Mouse (Mus musculus): ENCODE data around the gene Rab40c. TPM values are rescaled to one million over a fixed set of nuclear protein-coding genes. Genes with fewer than 3 reads are reported as not detected.

Rab40c gene
- total and polyA plus RNA-seq, 2 experiments = 6.1 to 24.1 TPM

DNA sequence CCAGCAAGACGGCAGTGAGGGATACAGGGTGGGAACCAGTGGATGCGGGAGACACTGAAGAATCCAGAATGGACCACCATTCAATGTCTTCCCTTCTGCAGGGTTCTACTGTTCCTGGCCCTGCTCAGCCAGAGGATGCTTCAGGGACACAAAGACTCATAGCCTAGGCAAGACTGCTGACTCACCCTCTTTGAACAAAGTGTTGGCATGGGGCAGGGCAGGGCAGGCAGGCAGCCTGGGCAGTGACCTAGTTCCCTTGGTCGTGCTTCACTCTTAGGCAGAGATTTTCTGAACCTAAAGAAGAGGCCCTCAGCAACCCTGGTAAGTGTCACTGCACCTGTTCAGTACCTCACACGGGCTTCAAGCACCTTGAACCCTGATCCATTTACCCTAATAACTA lies 7.7 kb downstream of the Rab40c start:
- peak; percentile 71 for DNase-seq (ENCODE audit: extremely low read depth, low read depth, low spot score)
- Histone ChIP-seq H3K9ac (ENCODE audit: low read depth, low read length) (no peak overlapping the region), H3K36me3 (ENCODE audit: control insufficient read depth, insufficient read depth, low read length) (no peaks in the 10 kb centered on the region), H3K27me3 (ENCODE audit: control insufficient read depth, insufficient read depth, low read length) (no peaks in the 10 kb centered on the region), H3K27ac (replicated peaks; ENCODE audit: insufficient read depth, low read depth, low read length) (no peak overlapping the region), H3K4me1 (ENCODE audit: control insufficient read depth, insufficient read depth, low read length) (peaks cover 20% of the 10 kb centered on the region), H3K79me2 (ENCODE audit: control insufficient read depth, insufficient read depth, low read length) (peaks cover 30% of the 10 kb centered on the region), H3K4me3 (ENCODE audit: insufficient read depth, low read depth, low read length) (no peak overlapping the region)
- WGBS = 62% methylated on average over 4 of the region's 4 CpGs
- no peak for TF ChIP-seq CTCF (IDR thresholded peaks at IDR 0.05; ENCODE audit: low read depth, low read length)
- TF ChIP-seq POLR2A (IDR thresholded peaks at IDR 0.05; ENCODE audit: extremely low read depth, insufficient read depth, low read length) = no peak

DNA sequence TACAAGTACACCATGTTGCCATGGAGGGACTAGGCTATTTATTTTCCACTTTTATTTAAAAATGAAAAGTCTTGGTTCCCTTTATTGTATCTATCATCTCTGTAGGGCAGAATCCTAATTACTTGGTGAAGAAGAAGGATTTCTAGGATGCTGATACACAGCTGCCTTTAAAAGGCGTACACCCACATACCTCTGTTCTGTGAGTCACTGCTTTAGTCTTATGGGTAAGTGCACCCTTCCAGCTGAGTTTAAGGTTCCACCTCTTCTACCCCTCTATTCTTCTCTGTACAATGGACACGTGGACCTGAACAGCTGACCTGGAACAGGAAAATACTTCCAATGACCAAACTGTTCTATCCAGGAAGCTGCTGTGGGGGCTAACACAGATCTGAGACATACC lies 11.9 kb downstream of the Rab40c start:
- Histone ChIP-seq H3K4me1 (ENCODE audit: control insufficient read depth, insufficient read depth, low read length) (peaks cover 7% of the 10 kb centered on the region; the same call in 1 of the 2 replicates), H3K27ac (replicated peaks; ENCODE audit: insufficient read depth, low read depth, low read length) (no peak overlapping the region), H3K36me3 (ENCODE audit: control insufficient read depth, insufficient read depth, low read length) (no peaks in the 10 kb centered on the region), H3K9ac (ENCODE audit: low read depth, low read length) (no peak overlapping the region), H3K79me2 (ENCODE audit: control insufficient read depth, insufficient read depth, low read length) (peaks cover 34% of the 10 kb centered on the region), H3K4me3 (ENCODE audit: insufficient read depth, low read depth, low read length) (no peak overlapping the region), H3K27me3 (ENCODE audit: control insufficient read depth, insufficient read depth, low read length) (no peaks in the 10 kb centered on the region)
- no peak for TF ChIP-seq CTCF (IDR thresholded peaks at IDR 0.05; ENCODE audit: low read depth, low read length)
- TF ChIP-seq POLR2A (IDR thresholded peaks at IDR 0.05; ENCODE audit: extremely low read depth, insufficient read depth, low read length) = no peak
- 88% methylated on average over 2 of the region's 2 CpGs for WGBS
- no peak for DNase-seq (ENCODE audit: extremely low read depth, low read depth, low spot score)

- no peak for TF ChIP-seq POLR2A (IDR thresholded peaks at IDR 0.05; ENCODE audit: extremely low read depth, insufficient read depth, low read length)
- no peak for TF ChIP-seq CTCF (IDR thresholded peaks at IDR 0.05; ENCODE audit: low read depth, low read length)
Measured at GRCm38 (mm10) chr17:25903061-25903460, 16.5 kb downstream of the Rab40c start.

GRCm38 (mm10) chr17:25900193-25900592 lies 19.3 kb downstream of the Rab40c start:
- 100% methylated on average over 1 of the region's 1 CpGs for WGBS

More at GRCm38 (mm10) chr17:25903061-25903460, 16.5 kb downstream of the Rab40c start:
- Histone ChIP-seq H3K36me3 (ENCODE audit: control insufficient read depth, insufficient read depth, low read length) (no peaks in the 10 kb centered on the region), H3K4me1 (ENCODE audit: control insufficient read depth, insufficient read depth, low read length) (no peaks in the 10 kb centered on the region), H3K27me3 (ENCODE audit: control insufficient read depth, insufficient read depth, low read length) (no peaks in the 10 kb centered on the region), H3K79me2 (ENCODE audit: control insufficient read depth, insufficient read depth, low read length) (peaks cover 31% of the 10 kb centered on the region; the same call in 1 of the 2 replicates), H3K9ac (ENCODE audit: low read depth, low read length) (no peak overlapping the region), H3K27ac (replicated peaks; ENCODE audit: insufficient read depth, low read depth, low read length) (no peak overlapping the region), H3K4me3 (ENCODE audit: insufficient read depth, low read depth, low read length) (no peak overlapping the region)
- 84% methylated on average over 3 of the region's 3 CpGs for WGBS
- DNase-seq (ENCODE audit: extremely low read depth, low read depth, low spot score) = no peak

DNA sequence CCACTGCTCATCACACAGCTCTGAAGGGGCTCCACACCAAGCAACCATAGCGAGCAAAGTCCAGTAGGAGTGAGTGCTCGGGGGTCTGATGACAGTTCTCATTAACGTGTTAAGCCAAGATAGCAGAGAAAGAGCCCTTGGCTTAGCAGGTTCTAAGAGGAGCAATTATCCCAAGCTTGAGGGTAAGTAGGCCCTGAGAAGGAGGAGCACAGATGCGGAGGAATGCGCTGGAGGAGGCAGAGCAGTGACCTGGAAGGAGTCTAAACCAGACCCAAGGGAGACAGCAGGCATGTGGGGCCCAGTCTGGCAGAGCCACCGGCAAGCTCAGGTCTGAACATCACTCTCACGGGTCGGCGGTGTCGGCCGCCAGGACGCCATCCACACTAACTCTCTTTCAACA lies 23.6 kb downstream of the Rab40c start:
- no peak overlapping the region for H3K27ac ChIP-seq (replicated peaks; ENCODE audit: insufficient read depth, low read depth, low read length)

More at GRCm38 (mm10) chr17:25900193-25900592, 19.3 kb downstream of the Rab40c start:
- no peaks in the 10 kb centered on the region for H3K4me1 ChIP-seq (ENCODE audit: control insufficient read depth, insufficient read depth, low read length)
- H3K9ac ChIP-seq (ENCODE audit: low read depth, low read length) = no peak overlapping the region
- H3K4me3 ChIP-seq (ENCODE audit: insufficient read depth, low read depth, low read length) = no peak overlapping the region
- DNase-seq (ENCODE audit: extremely low read depth, low read depth, low spot score) = no peak
- H3K79me2 ChIP-seq (ENCODE audit: control insufficient read depth, insufficient read depth, low read length) = peaks cover 23% of the 10 kb centered on the region; the same call in 1 of the 2 replicates
- H3K36me3 ChIP-seq (ENCODE audit: control insufficient read depth, insufficient read depth, low read length) = no peaks in the 10 kb centered on the region
- TF ChIP-seq POLR2A (IDR thresholded peaks at IDR 0.05; ENCODE audit: extremely low read depth, insufficient read depth, low read length) (no peak), CTCF (IDR thresholded peaks at IDR 0.05; ENCODE audit: low read depth, low read length) (no peak)
- no peaks in the 10 kb centered on the region for H3K27me3 ChIP-seq (ENCODE audit: control insufficient read depth, insufficient read depth, low read length)
- H3K27ac ChIP-seq (replicated peaks; ENCODE audit: insufficient read depth, low read depth, low read length) = no peak overlapping the region

DNA sequence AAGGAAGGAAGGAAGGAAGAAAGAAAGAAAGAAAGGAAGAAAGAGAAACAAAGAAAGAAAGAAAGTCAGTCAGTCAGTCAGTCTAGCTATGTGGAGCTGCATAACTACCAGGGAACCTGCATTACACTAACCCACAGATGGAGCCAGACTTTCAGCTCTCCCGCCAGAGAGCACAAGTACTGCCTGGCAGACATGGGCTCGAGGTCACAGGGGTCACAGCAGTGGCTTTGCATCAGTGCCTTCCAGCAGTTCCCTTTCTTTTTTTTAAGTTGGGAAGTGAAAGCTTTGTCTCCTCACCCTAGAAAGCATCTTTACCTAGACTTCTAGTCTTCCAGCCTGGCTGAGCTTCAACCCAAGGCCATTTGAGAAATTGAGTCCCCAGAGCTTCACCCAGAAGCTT lies 24.1 kb downstream of the Rab40c start:
- Histone ChIP-seq H3K36me3 (ENCODE audit: control insufficient read depth, insufficient read depth, low read length) (peaks cover under 1% of the 10 kb centered on the region; the same call in 1 of the 2 replicates), H3K4me1 (ENCODE audit: control insufficient read depth, insufficient read depth, low read length) (no peaks in the 10 kb centered on the region; the same call in 1 of the 2 replicates), H3K4me3 (ENCODE audit: insufficient read depth, low read depth, low read length) (no peak overlapping the region), H3K27me3 (ENCODE audit: control insufficient read depth, insufficient read depth, low read length) (no peaks in the 10 kb centered on the region), H3K27ac (replicated peaks; ENCODE audit: insufficient read depth, low read depth, low read length) (no peak overlapping the region), H3K9ac (ENCODE audit: low read depth, low read length) (no peak overlapping the region), H3K79me2 (ENCODE audit: control insufficient read depth, insufficient read depth, low read length) (peaks cover 12% of the 10 kb centered on the region; the same call in 1 of the 2 replicates)
- WGBS = 12% methylated on average over 2 of the region's 2 CpGs
- TF ChIP-seq CTCF (IDR thresholded peaks at IDR 0.05; ENCODE audit: low read depth, low read length) = 0 out of 2 replicates have a peak, but pooled peaks have one; percentile 15
- no peak for TF ChIP-seq POLR2A (IDR thresholded peaks at IDR 0.05; ENCODE audit: extremely low read depth, insufficient read depth, low read length)
- peak; percentile 58 for DNase-seq (ENCODE audit: extremely low read depth, low read depth, low spot score)

More for the DNA sequence above, 23.6 kb downstream of the Rab40c start:
- no peaks in the 10 kb centered on the region for H3K36me3 ChIP-seq (ENCODE audit: control insufficient read depth, insufficient read depth, low read length)
- TF ChIP-seq CTCF (IDR thresholded peaks at IDR 0.05; ENCODE audit: low read depth, low read length) = no peak
- TF ChIP-seq POLR2A (IDR thresholded peaks at IDR 0.05; ENCODE audit: extremely low read depth, insufficient read depth, low read length) = no peak
- no peak overlapping the region for H3K4me3 ChIP-seq (ENCODE audit: insufficient read depth, low read depth, low read length)
- no peak overlapping the region for H3K9ac ChIP-seq (ENCODE audit: low read depth, low read length)
- H3K79me2 ChIP-seq (ENCODE audit: control insufficient read depth, insufficient read depth, low read length) = peaks cover 15% of the 10 kb centered on the region; the same call in 1 of the 2 replicates
- H3K4me1 ChIP-seq (ENCODE audit: control insufficient read depth, insufficient read depth, low read length) = no peaks in the 10 kb centered on the region; the same call in 1 of the 2 replicates
- 87% methylated on average over 12 of the region's 12 CpGs for WGBS
- H3K27me3 ChIP-seq (ENCODE audit: control insufficient read depth, insufficient read depth, low read length) = no peaks in the 10 kb centered on the region
- no peak for DNase-seq (ENCODE audit: extremely low read depth, low read depth, low spot score)

All from liver, adult 2 months (tissue).